Mouse (Mus musculus): ENCODE measurements around the gene Raver2. TPM values are rescaled to one million over a fixed set of nuclear protein-coding genes. Genes with fewer than 3 reads are reported as not detected.
A peak's percentile ranks its signal among the peaks of the same experiment; 100 is the strongest.

The Raver2 gene
- total RNA-seq, 4 experiments from 2014 or later, result 1.8 to 3.5 (median 2.3) TPM

DNA sequence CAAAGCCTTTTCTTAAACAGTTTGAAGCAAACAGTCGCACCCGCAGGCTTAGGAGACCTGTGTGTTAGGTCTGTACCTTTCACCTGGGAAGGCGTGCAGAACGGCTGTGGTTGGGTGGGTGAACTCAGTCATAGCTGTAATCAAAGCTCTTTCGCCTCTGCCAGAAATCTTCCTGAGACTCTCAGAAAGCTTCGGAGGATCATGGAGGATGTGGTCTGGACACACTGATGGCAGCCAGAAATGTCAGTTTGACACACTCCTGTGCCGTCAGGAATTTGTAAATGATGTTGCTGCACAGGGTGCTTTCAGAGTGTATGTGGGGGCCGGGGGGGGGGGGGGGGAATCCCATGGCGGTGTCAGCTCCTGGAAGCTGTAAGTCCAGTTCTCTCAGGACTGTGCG, 24.5 kb downstream of the Raver2 start:
- DNase-seq (ENCODE audit: low spot score in 2 of 2), result no peak

DNA sequence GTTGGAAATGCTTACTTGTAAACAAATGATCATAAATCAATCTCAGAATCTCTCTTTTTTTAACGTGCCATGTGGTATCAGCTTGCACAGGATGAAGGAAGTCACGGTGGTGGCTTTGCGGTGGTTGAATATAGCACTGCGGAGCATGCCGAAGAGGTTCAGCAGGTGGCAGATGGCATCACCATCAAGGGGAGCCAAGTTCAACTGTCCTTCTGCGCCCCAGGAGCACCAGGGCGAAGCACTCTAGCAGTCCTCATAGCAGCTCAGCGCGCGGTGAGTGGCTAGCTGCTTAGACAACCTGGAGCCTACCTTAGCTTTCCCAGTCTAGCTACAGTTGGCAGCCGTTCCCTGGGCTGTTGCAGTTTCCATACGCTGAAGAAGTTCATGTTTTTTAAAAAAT, 38.3 kb downstream of the Raver2 start:
- DNase-seq (ENCODE audit: low spot score in 2 of 2), result no peak

- DNase-seq (ENCODE audit: low spot score in 2 of 2), result no peak
Observed at GRCm38 (mm10) chr4:101121002-101121401, 52.2 kb downstream of the Raver2 start.

DNA sequence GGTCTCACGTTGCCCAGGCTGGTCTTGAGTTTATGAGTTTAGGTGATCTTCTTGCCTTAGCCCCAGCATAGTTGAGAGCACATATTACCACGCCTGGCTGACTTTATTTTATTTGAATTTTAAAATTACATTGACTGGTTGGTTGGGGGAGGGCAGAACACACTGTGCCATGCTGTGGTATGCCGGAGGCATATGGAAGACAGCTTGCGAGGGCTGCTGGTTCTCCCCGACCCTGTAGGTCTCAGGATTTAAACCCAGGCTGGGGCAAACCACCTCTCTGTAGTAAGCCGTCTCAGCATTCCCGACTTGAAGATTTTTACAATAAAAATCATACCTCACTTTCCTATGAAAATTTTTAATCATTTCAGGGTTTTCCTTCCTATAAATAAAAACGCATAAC, 66.2 kb downstream of the Raver2 start:
- no peak for DNase-seq (ENCODE audit: low spot score in 2 of 2)

- no peak for DNase-seq (ENCODE audit: low spot score in 2 of 2)
Observed at GRCm38 (mm10) chr4:101135909-101136308, 67.1 kb downstream of the Raver2 start.

- DNase-seq (ENCODE audit: low spot score in 2 of 2), result no peak
Observed at GRCm38 (mm10) chr4:101137975-101138374, 69.2 kb downstream of the Raver2 start.

DNA sequence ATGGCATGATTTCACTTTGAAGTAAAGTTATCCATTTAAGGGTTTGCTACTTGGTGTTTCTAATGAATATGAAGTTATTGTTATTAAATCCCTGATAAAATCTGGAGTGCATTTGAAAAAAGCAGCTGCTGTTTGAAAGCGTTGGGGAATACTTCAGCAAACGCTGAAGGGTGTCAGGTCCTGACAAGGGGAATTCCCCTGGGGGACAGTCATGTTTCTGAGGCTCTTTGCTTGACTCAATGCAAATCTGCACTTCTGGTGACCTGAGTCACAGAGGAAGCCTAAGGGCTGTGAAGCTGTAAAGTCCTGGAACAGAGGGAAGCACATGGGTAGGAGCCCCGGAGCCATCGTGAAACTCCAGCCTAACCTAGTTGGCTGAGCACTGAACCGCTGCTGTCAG, 73.0 kb downstream of the Raver2 start:
- DNase-seq (ENCODE audit: low spot score in 2 of 2), result no peak

DNA sequence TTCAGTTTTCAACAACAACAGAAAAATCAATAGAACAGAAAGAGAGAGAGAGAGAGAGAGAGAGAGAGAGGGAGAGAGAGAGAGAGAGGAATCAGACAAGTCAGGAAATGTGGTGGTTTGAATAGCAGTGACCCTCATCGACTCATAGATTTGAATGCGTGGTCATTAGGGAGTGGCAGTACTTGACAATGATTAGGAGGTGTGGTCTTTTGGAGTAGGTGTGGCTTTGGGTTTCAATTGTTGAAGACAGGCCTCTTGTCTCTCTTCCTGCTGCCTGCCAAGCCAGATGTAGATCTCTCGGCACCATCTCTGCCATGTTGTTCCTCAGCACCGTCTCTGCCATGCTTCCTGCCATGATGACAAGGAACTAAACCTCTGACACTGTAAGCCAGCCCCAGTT, 75.1 kb downstream of the Raver2 start:
- no peak for DNase-seq (ENCODE audit: low spot score in 2 of 2)

GRCm38 (mm10) chr4:101144361-101144760, 75.6 kb downstream of the Raver2 start:
- DNase-seq (ENCODE audit: low spot score in 2 of 2), result no peak

GRCm38 (mm10) chr4:101144790-101145189, 76.0 kb downstream of the Raver2 start:
- no peak for DNase-seq (ENCODE audit: low spot score in 2 of 2)

- DNase-seq (ENCODE audit: low spot score in 2 of 2), result peak; percentile 35 to 40
Observed at GRCm38 (mm10) chr4:101146047-101146745, 77.4 kb downstream of the Raver2 start.

DNA sequence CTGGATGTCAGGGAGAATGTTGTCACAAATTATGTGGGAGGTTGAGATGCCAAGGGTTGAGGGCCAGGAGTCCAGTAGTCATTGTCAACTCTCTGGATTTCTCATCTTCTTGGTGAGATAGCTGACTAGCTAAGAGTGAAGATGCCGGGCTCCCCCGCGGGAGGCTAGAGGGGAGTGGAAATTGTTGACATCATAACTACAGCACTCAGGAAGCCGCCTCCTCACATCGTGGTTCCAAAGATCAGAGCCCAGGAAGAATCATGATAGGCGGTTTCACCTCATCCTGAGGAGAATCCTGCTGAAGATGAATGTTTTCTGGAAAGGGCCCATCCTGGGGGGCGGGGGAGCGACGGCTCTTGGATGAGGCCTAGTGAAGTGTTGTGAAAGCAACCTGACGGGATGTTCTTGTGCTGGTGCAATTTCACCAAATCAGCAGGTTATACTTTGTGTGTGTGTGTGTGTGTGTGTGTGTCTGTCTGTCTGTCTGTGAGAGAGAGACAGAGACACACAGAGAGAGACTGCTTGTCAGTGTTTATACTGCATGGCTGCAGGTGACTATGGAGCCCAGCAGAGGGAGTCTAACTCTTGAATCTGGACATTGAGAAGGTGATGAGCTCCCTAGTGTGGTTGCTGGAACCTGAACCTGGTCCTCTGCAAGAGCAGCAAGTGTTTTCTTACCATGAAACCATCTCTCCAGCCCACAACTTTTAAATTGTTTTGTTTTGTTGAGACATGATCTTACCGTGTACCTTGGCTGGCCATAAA, 78.3 kb downstream of the Raver2 start:
- no peak for DNase-seq (ENCODE audit: low spot score in 2 of 2)

DNA sequence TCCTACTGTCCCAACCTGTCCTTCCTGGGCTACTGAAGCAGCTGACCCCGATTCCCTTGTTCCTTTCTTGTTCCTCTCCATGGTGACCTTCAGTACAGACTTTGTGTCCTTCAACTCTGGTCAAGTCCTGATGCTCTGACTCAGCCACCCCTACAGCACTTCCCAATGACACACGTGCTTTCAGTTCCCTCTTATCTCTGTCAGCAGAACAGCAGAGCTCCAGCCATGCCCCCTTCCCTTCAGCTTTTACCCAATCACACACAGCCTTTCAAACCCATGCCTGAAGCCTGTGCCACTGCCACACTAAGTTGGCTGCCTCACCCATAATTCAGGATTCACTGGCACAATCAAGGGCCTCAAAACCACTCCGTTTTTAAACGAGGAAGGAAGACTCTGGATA, 86.8 kb downstream of the Raver2 start:
- no peak for DNase-seq (ENCODE audit: low spot score in 2 of 2)

DNA sequence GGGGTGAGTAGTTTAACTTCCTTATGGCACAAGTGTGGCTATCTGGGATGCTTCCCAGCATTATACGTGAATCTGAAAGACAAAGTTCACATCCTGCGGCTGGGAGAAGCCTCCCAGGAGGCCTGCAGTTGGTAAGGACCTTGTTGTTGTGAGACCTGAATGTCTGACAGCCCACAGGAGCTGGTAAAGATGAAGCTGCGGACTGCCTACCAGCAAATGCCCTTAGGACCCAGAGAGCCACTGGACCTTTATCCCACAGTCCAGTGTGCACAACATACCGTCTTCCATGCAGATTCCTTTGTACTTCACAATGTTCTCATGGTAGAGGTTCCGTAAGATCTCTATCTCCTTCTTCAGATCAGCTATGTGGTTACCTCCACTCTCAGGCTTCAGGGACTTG, 88.7 kb downstream of the Raver2 start:
- DNase-seq (ENCODE audit: low spot score in 2 of 2), result no peak

- no peak for DNase-seq (ENCODE audit: low spot score in 2 of 2)
Observed at GRCm38 (mm10) chr4:101158282-101158681, 89.5 kb downstream of the Raver2 start.

GRCm38 (mm10) chr4:101159191-101159764, 90.5 kb downstream of the Raver2 start:
- no peak for DNase-seq (ENCODE audit: low spot score in 2 of 2)

GRCm38 (mm10) chr4:101160821-101161220, 92.0 kb downstream of the Raver2 start:
- DNase-seq (ENCODE audit: low spot score in 2 of 2), result no peak

- DNase-seq (ENCODE audit: low spot score in 2 of 2), result no peak
Observed at GRCm38 (mm10) chr4:101164189-101164588, 95.4 kb downstream of the Raver2 start.

DNA sequence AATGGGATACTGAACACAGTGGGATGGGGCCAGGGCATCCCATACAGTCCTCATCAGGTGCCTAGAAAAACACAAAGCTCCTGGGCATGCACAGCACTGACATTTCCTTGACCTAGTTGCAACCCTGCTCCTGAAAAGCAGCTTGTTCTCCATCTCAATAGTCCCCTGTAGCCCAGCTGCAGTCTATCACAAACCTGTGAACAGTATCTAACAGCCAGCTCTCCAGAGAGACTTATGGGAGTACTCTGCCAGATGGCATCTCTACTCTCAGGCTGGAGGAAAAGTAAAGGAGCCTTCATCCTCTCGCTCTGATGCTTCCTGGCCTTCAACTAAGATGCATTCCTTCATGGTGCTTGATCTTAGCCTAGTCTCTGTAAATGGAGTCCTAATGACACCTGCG, 95.9 kb downstream of the Raver2 start:
- DNase-seq (ENCODE audit: low spot score in 2 of 2), result no peak

DNA sequence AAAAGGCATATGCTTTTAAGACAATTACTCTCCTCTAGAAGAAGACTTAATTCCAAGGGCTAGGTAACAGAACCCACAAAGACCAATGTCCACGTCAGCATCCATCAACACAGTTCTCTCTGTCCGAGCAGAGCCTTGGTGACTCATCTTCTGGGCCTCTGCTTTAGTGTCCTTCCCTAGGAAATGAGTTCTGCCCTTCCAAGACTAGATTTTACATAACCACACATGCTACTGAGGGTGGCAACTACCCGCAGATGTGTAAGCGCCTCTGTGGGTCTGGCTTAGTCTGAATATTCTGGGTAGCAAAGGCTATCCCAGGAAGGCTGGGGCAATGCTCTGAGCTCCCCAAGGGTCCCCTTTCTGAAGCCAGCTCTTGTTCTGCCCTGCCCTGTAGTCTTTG, 97.0 kb downstream of the Raver2 start:
- DNase-seq (ENCODE audit: low spot score in 2 of 2), result no peak

DNA sequence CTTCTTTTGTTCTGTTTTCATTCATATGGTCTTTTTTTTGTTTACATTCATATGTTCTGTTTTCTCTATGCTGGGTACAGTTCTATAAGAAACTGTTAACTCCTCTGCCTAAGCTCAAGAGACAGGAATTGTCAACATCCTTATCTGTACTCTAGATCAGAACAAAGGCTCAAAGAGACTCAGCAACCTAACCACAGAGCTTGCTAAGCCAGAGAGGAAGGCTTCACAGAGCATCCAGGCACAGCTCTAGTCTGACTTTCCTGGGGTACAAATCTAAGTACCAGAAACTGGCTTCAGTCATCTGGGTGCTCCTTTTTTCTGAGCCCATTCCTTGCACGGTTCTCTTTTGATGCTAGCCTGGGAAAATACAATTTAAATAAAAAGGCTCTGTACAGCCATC, 99.0 kb downstream of the Raver2 start:
- DNase-seq (ENCODE audit: low spot score in 2 of 2), result no peak

- DNase-seq (ENCODE audit: low spot score in 2 of 2), result peak in 1 of 2 experiments; percentile 24
Observed at GRCm38 (mm10) chr4:101168189-101168778, 99.5 kb downstream of the Raver2 start.

Measured in gastrocnemius, adult 8-10 months (tissue).